Mouse (Mus musculus): ENCODE results near the gene Meis2. TPM values are rescaled to one million over a fixed set of nuclear protein-coding genes. Genes with fewer than 3 reads are reported as not detected.

The Meis2 gene
- total RNA-seq, 2 experiments from 2014 or later: not detected

DNA sequence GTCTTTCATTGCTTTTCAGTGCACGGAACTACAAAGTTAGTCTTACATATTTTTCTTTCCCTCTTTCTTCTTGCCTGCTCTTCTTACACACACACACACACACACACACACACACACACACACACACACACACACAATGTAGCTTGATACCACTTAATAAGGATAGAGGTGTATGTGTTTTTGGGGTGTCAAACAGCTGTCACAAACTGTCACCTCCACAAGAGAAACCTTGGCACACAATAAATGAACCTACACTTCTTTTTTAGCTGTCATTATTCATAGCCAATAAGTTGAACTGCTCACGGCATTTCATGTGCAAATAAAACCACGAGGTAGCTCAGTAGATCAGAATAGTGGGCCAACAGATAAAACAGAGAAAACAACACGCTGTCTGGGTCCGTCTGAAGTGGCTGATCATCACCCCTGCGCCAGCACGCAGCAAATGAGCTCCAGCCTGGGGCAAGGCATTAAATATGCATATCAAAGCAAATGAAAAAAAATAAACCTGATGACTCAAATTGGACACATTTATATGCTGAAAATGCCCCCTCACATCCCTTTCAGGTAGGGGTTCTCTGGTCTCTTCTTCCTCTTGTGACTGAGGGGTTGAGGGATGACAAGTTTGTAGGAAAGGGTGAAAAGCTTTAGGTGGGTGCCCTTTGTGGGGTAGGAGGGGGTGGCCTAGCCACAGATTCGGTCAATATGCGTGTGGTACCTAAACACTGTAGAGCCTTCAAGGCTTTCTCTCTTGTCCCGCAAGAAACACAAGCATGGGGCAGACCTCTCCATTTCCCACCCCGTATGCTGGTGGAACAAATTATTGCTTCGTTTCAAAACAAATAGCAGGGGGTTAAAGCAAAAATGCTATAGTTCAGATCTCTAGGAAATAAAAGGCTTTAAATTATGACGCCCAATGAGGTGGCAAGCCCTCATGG lies 9.7 kb downstream of the Meis2 start:
- ATAC-seq (replicated peaks; ENCODE audit: low FRiP score, poor library complexity, severe bottlenecking): no peak

DNA sequence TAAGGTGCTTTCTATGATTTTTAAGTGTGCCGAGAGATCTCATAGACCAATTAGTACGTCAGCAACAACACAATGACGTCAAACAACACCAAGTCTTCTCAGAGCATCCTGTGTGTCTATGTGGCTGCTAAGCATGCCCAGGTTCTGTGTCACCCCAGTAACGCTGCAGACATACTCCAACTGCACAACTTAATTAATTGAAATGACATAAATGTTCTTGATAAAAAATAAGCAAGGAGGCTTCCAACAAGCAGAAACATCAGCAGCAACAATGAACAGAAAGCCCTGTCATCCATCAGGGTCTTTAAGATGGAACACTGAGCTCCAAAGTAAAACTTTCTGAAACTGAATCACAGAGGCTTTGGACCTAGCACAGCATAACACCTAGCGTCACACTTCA lies 11.7 kb downstream of the Meis2 start:
- no peak for ATAC-seq (replicated peaks; ENCODE audit: low FRiP score, poor library complexity, severe bottlenecking)

DNA sequence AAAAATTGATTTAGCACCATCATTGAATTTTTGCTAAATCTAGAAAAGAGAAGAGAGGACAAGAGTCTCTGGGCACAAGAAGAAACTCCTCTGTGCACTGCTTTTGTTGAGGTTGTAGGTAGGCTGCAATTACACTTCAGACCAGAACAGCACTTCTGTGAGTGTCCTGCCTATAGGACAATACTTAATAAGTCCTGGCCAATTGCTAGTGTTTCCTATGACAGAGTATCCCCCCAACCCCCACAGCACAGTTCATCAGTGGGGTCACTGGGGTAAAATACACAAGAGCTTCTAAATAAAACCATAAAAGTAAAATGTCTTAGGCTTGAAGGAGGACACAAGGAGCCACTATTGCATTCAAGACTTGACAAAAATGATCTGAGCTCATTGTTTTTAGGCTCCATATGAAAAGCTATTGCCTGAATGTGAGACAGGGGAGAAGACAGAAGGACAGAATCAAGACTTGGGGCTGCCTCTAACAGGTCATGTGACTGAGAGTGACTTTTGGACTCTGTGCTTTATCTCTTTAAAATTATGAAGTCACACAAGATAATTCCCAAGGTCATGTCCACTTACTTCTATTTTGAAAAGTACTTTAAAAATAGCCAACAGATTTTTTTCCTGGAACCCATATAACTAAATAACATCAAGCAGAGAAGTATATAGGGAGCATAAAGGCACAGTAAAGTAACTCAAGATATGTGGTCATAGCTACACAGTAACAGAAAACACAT lies 12.8 kb downstream of the Meis2 start:
- ATAC-seq (replicated peaks; ENCODE audit: low FRiP score, poor library complexity, severe bottlenecking): no peak

DNA sequence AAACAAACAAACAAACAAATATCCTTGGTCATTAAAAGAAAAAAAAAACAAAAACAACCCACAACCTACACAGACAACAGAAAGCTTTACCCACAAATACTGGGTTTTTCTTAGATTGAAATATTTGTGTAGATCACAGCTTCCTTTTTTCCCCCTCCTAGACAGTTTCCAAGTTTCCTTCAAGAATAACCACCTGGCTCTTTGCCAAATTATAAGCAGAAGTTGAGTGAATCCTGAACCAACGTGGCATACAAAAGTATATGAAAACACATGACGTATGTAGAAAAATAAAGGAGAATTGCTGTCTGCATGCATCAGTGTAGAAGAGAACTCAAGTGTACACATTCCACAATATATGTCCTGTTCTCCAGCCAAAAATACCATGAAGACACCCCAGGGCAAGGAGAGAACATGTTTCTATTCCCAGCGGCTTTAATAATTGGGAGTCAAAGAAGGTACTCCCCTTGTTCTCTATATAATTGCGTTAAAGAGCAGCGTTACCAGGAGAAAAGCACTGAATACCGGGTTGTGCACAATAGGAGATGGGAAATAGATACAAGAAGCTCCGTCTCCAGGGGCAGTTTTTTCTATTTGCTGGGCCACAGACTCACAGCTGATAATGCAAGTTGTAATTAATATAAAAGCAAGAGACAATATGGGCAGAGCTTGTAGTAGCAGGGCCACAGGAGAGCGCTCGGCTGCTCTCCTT lies 13.6 kb downstream of the Meis2 start:
- no peak for ATAC-seq (replicated peaks; ENCODE audit: low FRiP score, poor library complexity, severe bottlenecking)

DNA sequence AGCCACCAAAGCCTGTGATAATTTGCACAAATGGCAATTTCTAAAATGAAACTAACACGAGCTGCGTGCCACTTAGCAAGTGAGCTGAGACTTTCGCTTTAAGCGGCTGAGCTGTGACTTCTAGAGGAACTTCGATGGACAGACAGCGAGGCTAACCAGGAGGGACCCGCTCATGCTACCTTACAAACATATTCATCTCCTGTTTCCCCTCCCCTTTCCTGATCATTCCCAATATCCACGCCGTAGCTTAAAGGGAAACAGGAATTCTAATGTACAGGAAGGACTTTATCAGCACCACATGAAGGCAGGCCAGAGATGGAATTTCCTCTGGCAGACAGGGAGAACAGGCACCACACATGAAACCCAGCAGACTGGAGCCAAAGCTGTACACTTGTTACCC lies 15.9 kb downstream of the Meis2 start:
- ATAC-seq (replicated peaks; ENCODE audit: low FRiP score, poor library complexity, severe bottlenecking): no peak

DNA sequence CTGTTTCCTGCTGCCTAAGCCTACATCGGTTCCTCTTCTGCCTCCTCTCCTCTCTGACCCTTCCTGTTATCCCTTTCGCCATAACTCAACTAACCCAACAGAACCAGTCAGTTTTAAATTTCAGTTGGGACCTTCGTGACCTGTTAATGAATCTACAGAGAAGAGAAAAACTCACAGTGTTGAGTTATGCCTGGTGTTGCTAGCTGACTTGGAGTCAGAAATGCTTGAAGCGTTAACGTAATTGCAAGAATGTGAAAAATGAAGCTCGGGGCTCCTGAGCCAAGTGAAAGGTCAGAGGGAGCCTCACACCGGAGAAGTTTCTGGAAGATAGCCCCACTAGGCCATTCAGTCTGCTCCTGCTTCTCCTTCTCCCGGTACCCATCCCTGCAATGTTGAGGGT lies 18.3 kb downstream of the Meis2 start:
- no peak for ATAC-seq (replicated peaks; ENCODE audit: low FRiP score, poor library complexity, severe bottlenecking)

DNA sequence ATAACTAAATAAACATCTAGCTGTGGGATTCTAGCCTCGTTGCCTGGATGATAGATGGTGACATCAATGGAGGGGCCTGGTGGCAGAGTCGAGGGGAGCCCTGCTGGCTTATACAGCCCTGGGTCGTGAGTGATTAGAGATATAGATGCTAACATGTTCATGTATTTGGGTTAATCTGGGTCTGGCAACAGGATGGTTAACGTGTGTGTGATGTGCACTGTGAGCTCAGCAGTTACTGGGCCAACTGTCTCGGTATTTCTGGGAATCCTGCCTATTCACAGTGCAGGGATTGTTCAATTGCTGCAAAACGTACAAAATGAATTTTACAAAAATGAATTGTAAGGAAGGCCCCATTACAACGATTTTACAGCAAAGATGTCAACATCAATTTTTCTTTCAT lies 20.6 kb downstream of the Meis2 start:
- no peak for ATAC-seq (replicated peaks; ENCODE audit: low FRiP score, poor library complexity, severe bottlenecking)

DNA sequence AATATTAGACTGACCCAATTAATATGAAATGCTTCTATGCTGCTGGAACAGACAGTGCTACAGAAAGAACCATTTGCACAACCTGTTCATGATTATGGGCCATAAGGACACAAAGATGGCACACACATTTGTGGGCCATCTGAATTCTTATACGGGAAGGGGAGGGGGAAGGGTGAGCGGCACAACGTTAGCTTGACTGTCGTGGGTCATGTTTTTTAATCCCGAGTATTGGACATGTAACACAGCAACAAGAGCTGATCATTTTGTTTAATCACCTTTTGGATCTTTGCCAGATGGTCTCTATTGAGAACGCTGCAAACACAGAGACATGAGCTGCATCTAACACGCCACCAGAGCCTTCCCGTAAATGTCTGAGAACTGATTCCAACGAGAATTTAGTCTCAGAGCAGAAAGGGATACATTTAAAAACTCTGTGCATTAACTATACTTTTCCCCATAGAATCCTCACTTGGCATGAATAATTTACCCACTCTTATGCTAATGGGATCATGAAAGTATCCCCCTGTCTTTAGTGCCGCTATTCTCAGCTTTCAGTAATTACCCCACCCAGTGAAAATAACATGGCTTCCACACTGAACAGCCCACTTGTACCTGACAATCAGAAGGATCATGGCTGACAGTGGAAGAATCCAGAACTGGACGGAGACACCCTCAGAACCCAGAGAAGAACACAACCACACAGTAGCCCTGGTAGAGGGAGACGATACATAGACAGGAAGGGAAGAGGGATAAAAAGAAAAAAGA lies 22.5 kb downstream of the Meis2 start:
- ATAC-seq (replicated peaks; ENCODE audit: low FRiP score, poor library complexity, severe bottlenecking): no peak

DNA sequence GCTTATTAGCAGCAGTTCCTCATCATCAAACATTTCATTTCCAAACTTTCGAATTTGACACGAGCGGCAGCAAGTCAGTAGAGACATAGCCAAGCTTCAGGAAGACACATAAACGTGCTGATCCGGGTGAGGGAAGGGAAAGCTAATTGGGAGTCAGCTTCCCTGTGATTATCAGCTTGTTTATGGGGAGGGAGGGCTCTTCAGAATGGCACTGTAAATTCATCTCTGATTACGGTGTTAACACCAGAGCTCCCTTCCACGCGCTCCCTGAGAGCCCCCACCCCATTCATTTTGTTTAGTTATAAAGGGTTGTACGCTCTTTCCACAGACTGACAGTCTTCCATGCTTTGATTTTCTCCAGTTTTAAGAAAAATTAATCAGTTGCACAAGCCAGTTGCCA lies 23.2 kb downstream of the Meis2 start:
- ATAC-seq (replicated peaks; ENCODE audit: low FRiP score, poor library complexity, severe bottlenecking): no peak

DNA sequence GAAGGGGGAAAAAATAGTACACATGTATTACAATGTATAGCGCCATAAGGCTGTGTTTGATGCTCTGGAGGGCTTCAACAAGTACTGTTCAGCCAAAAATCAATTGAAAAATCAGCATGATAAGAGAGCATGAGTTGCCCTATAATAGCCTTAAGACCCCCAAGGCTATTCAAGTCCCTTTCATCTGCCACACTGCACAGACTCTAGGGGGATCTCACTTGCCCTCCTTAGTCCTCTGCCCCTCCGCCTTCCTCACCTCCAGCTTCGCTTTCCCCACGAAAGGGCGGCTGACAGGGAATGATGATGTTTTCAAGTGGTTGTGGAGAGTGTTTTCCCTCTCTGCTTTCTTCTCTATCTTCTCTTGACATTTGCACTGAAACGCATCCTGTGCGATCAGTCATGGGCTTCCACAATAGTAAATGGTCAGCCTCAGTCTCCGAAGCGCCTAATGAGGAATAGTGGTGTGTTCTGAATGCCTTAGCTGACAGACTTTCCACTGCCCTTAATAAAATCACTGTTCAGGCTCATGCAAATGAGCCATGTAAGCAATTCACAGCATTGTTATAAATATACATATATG lies 23.9 kb downstream of the Meis2 start:
- ATAC-seq (replicated peaks; ENCODE audit: low FRiP score, poor library complexity, severe bottlenecking): no peak

DNA sequence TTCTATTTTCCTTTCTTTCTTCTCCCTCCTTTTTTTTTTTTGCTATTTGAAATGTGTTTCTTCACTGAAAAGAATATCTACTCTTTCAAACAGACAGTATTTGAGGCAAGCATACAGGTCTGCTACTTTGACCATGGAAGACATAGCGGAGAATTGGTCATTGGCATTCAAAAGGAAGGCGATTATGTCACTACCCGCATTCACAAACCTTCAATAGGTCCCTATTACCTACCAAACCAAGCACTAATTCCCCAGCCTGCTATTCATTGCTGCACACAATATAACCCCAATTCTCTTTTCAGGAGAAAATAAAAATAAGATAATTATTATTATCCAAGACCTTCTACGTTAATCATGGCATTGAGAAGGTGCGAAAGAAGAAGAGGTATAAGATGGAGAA lies 30.3 kb downstream of the Meis2 start:
- no peak for ATAC-seq (replicated peaks; ENCODE audit: low FRiP score, poor library complexity, severe bottlenecking)

DNA sequence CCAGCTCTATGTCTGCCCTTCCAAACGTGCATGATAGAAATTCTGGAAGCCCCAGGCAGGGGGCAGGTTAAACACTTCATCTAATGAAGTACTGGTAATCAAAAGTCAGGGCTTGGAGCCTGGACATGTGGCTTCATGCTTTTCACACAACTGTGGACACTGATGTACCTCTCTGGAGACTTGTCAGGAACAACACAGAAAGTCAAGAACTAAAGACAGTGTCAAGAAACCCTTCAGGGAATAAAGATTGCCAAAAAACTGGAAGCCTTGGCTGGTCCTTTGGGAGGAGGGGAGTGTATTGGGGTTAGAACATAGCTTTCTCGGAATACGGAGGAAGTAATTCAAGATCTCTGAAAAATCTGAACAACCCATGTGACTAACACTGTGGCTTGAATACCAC lies 37.5 kb downstream of the Meis2 start:
- no peak for ATAC-seq (replicated peaks; ENCODE audit: low FRiP score, poor library complexity, severe bottlenecking)

DNA sequence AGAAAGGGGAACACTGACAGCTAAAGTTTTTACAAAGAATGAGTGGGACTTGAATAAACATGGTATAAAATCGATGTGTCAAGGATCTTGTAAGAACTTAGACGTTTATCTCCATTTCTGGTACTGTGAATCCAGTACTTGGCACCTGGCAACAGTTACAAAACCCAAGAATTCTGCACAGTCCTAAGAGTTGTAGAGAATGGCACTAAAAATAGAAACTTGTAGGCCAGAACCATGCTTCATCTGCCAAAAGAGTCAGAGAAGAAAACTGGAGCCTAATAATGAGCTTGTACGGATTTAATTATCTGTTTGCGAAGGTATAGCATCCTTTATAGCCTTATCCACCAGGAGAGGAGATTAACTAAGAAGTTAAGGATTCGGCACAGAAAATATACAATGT lies 42.8 kb downstream of the Meis2 start:
- ATAC-seq (replicated peaks; ENCODE audit: low FRiP score, poor library complexity, severe bottlenecking): no peak

DNA sequence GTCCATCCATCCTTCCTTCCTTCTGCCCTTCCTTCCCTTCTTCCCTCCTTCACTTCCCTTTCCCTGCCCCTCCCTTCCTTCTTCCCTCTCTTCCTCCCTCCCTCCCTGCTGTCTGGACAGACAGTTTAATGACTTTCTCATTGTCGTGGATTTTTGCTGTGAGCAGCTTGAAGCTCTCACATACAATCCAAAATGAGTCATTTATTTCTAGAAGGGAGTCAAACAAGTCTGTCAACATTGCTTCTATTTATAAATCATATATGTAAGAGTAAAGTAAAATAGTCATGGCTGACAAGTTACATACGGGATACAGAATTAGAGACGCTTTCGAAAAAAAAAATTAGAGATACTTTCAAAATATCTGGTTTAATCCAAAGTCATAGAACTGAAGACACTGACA lies 43.7 kb downstream of the Meis2 start:
- no peak for ATAC-seq (replicated peaks; ENCODE audit: low FRiP score, poor library complexity, severe bottlenecking)

DNA sequence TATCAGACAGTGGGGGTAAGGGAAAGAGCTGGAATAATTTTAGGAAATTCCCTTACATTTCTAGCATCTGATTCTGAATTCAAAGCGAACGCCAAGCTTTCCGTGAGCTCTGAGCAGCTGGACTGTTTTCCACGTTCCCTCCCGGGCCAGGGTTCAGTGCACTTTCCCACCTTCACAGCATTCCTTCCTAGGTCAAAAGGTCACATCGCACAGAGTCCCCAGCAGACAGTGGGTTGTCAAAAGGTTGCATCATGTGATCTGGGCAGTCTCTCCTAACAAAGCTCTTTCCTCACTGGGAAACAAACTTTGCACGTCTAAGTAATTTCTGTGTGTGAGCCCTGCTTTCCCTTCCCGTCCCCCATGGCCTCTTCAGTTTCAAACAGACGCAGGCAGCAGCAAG lies 44.6 kb downstream of the Meis2 start:
- ATAC-seq (replicated peaks; ENCODE audit: low FRiP score, poor library complexity, severe bottlenecking): no peak

DNA sequence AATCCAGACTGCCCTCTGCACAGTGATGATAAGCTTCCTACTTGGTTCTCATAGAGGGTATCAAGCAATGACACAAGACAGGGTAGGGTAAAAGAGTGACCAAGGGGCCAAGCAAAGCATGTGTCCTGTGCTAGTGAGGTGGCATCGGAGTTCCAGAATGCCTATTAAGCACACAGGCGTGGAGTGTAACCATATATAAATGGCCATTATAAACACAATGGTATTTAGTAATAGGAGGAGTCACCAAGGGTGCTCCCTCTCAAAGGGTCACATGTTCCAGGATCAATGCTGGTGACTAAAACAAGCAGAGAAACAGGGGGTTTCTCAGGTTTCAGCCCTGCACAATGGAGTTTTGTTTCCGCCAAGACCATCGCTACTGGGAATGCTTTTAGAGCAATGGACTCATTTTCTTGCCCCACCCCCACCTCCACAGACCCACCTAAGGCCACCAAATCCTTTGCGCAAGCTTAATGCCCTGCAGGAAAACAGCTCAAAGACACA lies 45.1 kb downstream of the Meis2 start:
- no peak for ATAC-seq (replicated peaks; ENCODE audit: low FRiP score, poor library complexity, severe bottlenecking)

DNA sequence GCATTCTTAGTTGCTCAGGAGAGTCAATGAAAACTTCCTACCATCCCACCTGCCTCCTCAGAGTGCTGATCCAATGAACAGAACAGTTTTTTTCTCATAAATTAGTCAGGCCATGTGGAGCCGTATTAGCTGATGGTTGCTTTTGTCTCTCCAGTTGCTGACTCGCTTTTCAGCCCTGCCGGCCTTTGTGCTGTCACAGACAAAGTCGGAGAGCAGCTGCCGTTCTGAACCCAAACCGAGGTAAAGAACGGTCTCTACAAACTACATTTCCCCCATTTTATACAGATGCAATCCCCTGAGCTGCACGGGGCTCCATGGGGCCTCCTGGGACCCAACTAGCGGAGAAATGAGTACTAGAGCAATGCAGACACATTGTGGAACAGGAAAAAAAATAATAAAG lies 45.7 kb downstream of the Meis2 start:
- ATAC-seq (replicated peaks; ENCODE audit: low FRiP score, poor library complexity, severe bottlenecking): no peak

DNA sequence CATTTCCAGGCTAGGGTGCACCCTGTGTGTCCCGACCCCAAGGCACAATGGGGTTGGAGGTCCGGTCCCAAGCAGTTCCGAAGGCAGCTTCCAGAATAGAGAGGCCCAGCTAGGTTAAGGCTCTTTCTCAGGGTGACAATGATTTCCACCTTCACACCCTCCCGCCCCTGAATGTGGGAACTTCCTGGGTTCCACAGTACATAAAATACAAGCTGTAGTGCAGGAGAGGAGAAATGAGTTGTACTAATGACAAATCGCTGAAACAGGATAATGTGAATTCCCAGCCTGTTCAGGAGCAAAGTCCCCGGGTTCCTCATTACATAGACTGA lies 46.2 kb downstream of the Meis2 start:
- ATAC-seq (replicated peaks; ENCODE audit: low FRiP score, poor library complexity, severe bottlenecking): no peak

DNA sequence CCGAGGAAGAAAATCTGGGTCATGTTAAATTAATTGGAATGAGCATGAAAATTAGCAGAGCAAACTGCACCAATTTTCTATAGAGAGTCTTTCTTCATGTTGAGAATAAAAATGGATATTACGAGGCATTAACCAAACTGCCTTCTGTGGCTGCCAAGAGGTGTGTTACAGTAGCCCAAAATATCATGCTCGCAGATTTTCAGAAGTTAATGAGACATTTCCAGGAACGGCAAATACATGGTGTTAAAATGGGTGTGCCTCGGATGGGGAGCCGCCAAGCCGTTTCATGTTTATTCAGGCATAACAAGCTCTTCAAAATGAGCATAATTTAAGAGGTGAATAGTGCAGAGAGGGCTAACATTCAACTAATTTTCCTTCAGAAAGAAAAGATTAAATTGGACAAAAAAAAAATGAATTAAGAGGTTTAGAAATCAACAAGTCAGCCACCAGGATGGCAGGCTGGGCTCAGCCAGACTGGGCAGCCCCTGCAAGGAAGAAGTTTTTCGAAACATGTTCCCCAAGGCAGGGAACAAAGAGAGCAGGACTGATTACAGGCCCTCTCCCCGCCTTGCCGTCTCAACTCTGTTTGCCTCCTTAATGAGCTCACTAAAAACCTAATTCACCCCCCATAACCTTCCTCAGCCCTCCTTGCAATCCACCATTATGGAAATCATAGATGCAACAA lies 46.7 kb downstream of the Meis2 start:
- no peak for ATAC-seq (replicated peaks; ENCODE audit: low FRiP score, poor library complexity, severe bottlenecking)
